Mouse (Mus musculus) kidney, postnatal 0 days (tissue): ENCODE measurements at regions not wholly inside any gene's neighbourhood (a gene's known extent, or its start where the extent isn't known, plus 50 kb on each side); places are given as distances from the start of the nearest gene placed in this dataset.

Source experiments
- ATAC-seq: fragments of 200-750 bp; cut with Nextera tagmentation; replicated peaks from 2 replicates; pipeline ENCODE4 v1.8.0; 2017; ENCODE audit warnings: low read depth, moderate number of reproducible peaks, moderate TSS enrichment, moderate library complexity; ENCODE audit not compliant: low FRiP score
- DNase-seq: peaks from one replicate; pipeline ENCODE4 v3.0.0-alpha.2; 2016; ENCODE audit warnings: low spot score
- H3K27ac ChIP-seq: fragments of 300-500 bp; sonication (generic); 2 replicates; pipeline ENCODE4 v1.5.1; 2014; ENCODE audit warnings: mild to moderate bottlenecking
- H3K27me3 ChIP-seq: fragments of 300-500 bp; sonication (generic); 2 replicates; pipeline ENCODE4 v1.6.1; 2014; ENCODE audit warnings: low read length, mixed read lengths; ENCODE audit not compliant: insufficient read depth
- H3K36me3 ChIP-seq: fragments of 300-500 bp; sonication (generic); 2 replicates; pipeline ENCODE4 v1.6.1; 2014; ENCODE audit warnings: low read length, mixed read lengths; ENCODE audit not compliant: insufficient read depth
- H3K4me1 ChIP-seq: fragments of 300-500 bp; sonication (generic); replicated peaks from 2 replicates; pipeline ENCODE4 v1.6.1; 2014; ENCODE audit warnings: antibody characterized with exemption, low read length, mixed read lengths; ENCODE audit not compliant: insufficient read depth
- H3K4me2 ChIP-seq: fragments of 300-500 bp; sonication (generic); 2 replicates; pipeline ENCODE4 v1.6.1; 2014; ENCODE audit warnings: mild to moderate bottlenecking, low read length, moderate library complexity, mixed read lengths
- H3K4me3 ChIP-seq: fragments of 300-500 bp; sonication (generic); replicated peaks from 2 replicates; pipeline ENCODE4 v1.5.1; 2014; ENCODE audit warnings: low read depth, low read length
- H3K9ac ChIP-seq: fragments of 300-500 bp; sonication (generic); 2 replicates; pipeline ENCODE4 v1.6.1; 2014; ENCODE audit warnings: low read depth, low read length
- H3K9me3 ChIP-seq: fragments of 300-500 bp; sonication (generic); replicated peaks from 2 replicates; pipeline ENCODE4 v1.6.1; 2016; ENCODE audit warnings: low read length, inconsistent platforms, mixed read lengths
- CTCF ChIP-seq: IDR thresholded peaks from 2 replicates; pipeline ENCODE4 v1.5.1; 2016; ENCODE audit warnings: antibody characterized with exemption, low read depth, mild to moderate bottlenecking, moderate library complexity
- WGBS: fragments of 180-500 bp; shearing (Covaris S2); extraction: QIAGEN DNeasy Blood & Tissue Kit; methylation state at CpG from one replicate; pipeline ENCODE4 v1.1.7; 2014; 5-methylcytosine and 5-hydroxymethylcytosine counted together

DNA sequence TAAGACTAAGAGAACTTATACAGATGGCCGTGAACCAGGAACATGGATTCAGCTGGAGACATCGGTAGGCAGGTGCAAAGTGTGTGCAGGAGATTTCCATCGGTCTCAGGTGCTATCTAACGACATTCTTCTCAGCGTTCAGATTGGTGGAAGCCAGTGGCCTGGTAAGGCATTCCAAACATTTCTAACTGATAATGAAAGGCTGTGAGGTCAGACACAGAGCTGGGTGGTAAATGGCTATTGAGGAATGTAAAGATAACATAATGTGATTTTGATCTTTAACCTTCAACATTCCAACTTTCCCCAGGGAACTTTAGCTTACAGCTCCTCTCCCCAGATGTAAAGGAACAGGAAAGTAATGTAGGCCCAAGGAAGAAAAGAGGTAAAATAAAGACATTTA is 151.2 kb upstream of the Xylt1 start:
- no peak overlapping the region for H3K4me3 ChIP-seq
- TF ChIP-seq CTCF: no peak
- no peaks in the 10 kb centered on the region for H3K36me3 ChIP-seq
- DNase-seq: peak; percentile 2
- H3K9ac ChIP-seq: no peak overlapping the region
- no peaks in the 10 kb centered on the region for H3K27me3 ChIP-seq
- no peaks in the 10 kb centered on the region for H3K4me1 ChIP-seq
- H3K27ac ChIP-seq: no peak overlapping the region
- ATAC-seq: no peak
- H3K4me2 ChIP-seq: no peak overlapping the region
- WGBS: 67% methylated on average over 5 of the region's 5 CpGs
- H3K9me3 ChIP-seq: no peaks in the 10 kb centered on the region

DNA sequence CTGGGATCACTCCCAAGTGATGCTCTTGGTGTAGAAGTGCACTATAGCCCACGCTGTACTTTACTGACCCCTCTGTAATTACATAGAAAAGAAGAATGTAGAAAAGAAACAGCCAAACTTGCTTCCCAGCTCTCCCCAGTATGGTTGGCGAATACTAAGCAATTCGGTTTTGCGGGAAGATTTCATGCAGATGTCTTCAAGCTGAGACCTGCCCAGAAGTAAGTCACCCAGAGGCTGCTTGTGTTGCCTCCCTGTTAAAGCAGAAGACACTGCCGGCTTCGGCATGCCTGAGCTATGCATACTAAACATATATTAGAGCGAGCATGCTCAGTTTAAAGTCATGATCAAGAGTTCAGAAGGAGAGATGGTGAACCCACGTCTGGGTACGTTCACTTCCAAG is 124.0 kb upstream of the Xylt1 start:
- ATAC-seq (no peak), DNase-seq (no peak)
- no peak overlapping the region for H3K4me3 ChIP-seq
- H3K4me2 ChIP-seq: no peak overlapping the region
- no peaks in the 10 kb centered on the region for H3K36me3 ChIP-seq
- TF ChIP-seq CTCF: no peak
- no peaks in the 10 kb centered on the region for H3K9me3 ChIP-seq
- H3K4me1 ChIP-seq: no peaks in the 10 kb centered on the region
- no peak overlapping the region for H3K27ac ChIP-seq
- H3K27me3 ChIP-seq: no peaks in the 10 kb centered on the region
- no peak overlapping the region for H3K9ac ChIP-seq
- 85% methylated on average over 9 of the region's 9 CpGs for WGBS

DNA sequence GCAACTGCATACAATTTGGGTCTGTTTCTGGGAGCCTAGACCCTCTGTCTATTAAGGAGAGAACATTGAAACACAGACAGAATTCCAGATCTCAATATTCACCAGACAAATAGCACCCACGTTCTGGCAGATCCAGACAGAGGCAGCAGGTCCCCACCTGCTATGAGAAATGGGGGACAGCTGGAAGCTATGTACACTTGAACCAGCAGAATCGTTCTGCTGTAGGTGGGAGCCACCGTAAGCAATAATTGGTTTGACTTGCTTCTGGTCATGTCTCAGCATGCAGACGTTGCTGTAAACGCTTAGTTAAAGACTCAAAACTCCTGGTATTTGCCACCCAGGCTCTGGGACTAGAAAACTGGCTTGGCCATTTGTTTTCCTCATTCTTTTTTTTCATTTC is 122.2 kb upstream of the Xylt1 start:
- WGBS: 65% methylated on average over 5 of the region's 5 CpGs
- no peak overlapping the region for H3K27ac ChIP-seq

DNA sequence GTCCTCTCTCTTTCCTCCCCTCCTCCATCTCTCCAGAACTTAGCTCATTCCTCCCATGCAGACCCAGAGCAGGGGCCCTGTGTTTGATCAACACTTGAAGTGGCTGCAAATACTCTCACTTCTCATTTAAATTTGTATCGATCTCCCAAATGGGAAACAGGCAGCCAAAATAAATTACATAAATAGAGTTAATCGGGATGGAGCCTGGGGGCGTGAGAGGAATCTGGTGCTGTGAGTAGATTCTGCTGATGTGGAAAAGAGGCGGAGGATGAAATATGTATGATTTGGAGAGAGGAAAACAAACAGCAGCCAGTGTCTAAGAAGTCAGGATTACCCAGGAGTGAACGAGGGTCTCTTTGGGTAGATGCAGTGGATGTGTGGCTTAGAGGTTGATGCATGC is 121.6 kb upstream of the Xylt1 start:
- TF ChIP-seq CTCF: no peak

More for the DNA sequence above, 122.2 kb upstream of the Xylt1 start:
- TF ChIP-seq CTCF: no peak
- no peaks in the 10 kb centered on the region for H3K27me3 ChIP-seq
- ATAC-seq (no peak), DNase-seq (no peak)
- H3K4me3 ChIP-seq: no peak overlapping the region
- no peaks in the 10 kb centered on the region for H3K36me3 ChIP-seq
- no peak overlapping the region for H3K9ac ChIP-seq
- no peaks in the 10 kb centered on the region for H3K9me3 ChIP-seq
- H3K4me2 ChIP-seq: no peak overlapping the region
- no peaks in the 10 kb centered on the region for H3K4me1 ChIP-seq

DNA sequence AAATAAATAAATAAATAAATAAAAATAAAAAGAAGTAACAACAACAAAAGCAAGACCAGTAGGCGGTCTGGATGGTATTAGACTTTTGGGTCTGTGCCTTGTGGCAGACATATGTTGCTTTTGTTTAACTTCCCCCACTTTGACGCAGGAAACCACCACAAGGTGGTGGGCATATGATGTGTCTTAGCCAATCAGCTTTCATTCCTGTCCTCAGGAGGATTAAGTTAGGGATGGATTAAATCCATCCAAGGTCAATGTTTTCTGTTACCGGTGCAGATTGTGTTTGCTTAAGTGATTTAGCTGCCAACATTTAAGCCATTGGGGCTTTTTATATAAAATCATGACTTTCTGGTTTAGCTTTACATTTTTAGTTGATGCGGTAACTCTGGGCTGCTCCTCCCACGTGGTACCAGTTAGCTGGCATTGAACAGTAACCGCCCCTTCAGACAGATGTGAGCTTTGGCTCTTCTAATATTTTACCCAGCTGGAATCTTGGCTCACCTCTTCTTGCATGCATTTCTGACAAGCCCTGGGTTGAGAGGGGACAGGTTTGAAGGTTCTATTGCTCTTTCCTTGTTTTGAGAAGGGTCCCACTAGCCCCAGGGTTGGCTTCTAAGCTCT is 121.0 kb upstream of the Xylt1 start:
- Histone ChIP-seq H3K27me3 (no peaks in the 10 kb centered on the region), H3K4me3 (no peak overlapping the region), H3K4me2 (no peak overlapping the region), H3K9me3 (no peaks in the 10 kb centered on the region), H3K9ac (no peak overlapping the region), H3K4me1 (no peaks in the 10 kb centered on the region), H3K36me3 (no peaks in the 10 kb centered on the region), H3K27ac (no peak overlapping the region)
- DNase-seq (no peak), ATAC-seq (no peak)
- 66% methylated on average over 6 of the region's 6 CpGs for WGBS
- no peak for TF ChIP-seq CTCF

More for the DNA sequence above, 121.6 kb upstream of the Xylt1 start:
- Histone ChIP-seq H3K4me2 (no peak overlapping the region), H3K9ac (no peak overlapping the region), H3K4me3 (no peak overlapping the region), H3K36me3 (no peaks in the 10 kb centered on the region), H3K9me3 (no peaks in the 10 kb centered on the region), H3K4me1 (no peaks in the 10 kb centered on the region), H3K27ac (no peak overlapping the region), H3K27me3 (no peaks in the 10 kb centered on the region)
- WGBS: 47% methylated on average over 5 of the region's 5 CpGs
- ATAC-seq: no peak
- no peak for DNase-seq

DNA sequence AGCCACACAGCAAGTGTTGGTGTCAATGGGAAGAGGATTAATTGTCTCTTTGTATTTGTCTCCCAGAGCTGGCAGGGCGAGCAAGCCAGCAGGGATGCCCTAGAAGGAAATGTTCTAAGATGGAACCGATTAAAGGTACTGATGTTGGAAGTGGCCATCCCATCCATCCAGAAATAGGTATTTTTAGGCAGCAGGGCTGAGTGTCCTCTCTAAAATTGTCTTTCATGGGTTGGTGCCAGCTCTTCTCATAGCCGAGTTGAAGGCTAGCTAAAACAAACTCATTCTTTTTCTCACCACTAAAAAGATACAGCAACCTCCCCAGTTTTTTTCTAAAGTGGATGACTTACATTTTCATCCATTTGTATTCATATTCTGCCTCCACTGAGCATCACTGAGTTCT is 120.2 kb upstream of the Xylt1 start:
- Histone ChIP-seq H3K9ac (no peak overlapping the region), H3K4me1 (no peaks in the 10 kb centered on the region), H3K4me2 (no peak overlapping the region), H3K9me3 (no peaks in the 10 kb centered on the region), H3K4me3 (no peak overlapping the region), H3K27ac (no peak overlapping the region), H3K27me3 (no peaks in the 10 kb centered on the region), H3K36me3 (no peaks in the 10 kb centered on the region)
- DNase-seq (no peak), ATAC-seq (no peak)
- 71% methylated on average over 3 of the region's 3 CpGs for WGBS
- TF ChIP-seq CTCF: no peak

DNA sequence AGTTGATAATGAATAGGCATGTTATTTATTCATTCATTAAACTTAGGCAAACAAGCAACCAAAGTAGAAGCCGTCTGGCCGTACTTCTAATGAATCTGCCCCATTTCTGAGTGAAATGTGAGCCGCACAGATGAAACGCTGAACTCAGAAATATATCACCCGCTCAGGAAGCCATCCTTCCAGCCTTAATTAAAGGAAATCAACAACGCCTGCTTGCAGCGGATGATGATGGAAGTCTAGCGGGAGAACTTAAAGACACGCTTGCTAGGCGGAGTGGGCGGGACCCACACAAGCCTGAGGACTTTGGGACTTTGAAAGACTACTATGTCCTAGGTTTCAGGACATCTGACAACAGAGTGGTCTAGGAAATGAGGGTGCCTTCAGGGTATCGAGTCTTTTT is 117.7 kb upstream of the Xylt1 start:
- 46% methylated on average over 12 of the region's 12 CpGs for WGBS
- peak; percentile 33 for DNase-seq
- no peak for TF ChIP-seq CTCF

More for the DNA sequence above, 117.7 kb upstream of the Xylt1 start:
- Histone ChIP-seq H3K4me2 (no peak overlapping the region), H3K27me3 (no peaks in the 10 kb centered on the region), H3K9me3 (no peaks in the 10 kb centered on the region), H3K36me3 (no peaks in the 10 kb centered on the region), H3K4me1 (no peaks in the 10 kb centered on the region), H3K27ac (no peak overlapping the region), H3K9ac (no peak overlapping the region), H3K4me3 (no peak overlapping the region)
- no peak for ATAC-seq
